Mouse (Mus musculus) neutrophil, adult 5-6 weeks (primary cell): ENCODE results near the gene Optc. TPM values are rescaled to one million over a fixed set of nuclear protein-coding genes. Genes with fewer than 3 reads are reported as not detected.

Experiments
- ATAC-seq: fragments of 151-379, 151-347 bp; 2 replicates; pipeline ENCODE4 v1.8.0; 2017; ENCODE audit warnings: mild to moderate bottlenecking, moderate TSS enrichment; ENCODE audit not compliant: insufficient number of reproducible peaks, poor library complexity, low FRiP score, severe bottlenecking; ENCODE audit errors: extremely low read depth
- total RNA-seq: library from RNA; stranded (forward); fragments of 200-1000 nt; gene quantifications from 2 replicates; pipeline ENCODE4 v1.2.3, GENCODE M21; 2017

Gene Optc
- total RNA-seq, 1 experiment from 2014 or later: not detected

GRCm38 (mm10) chr1:133887538-133888250 lies 20.1 kb downstream of the Optc start:
- no peak for ATAC-seq

GRCm38 (mm10) chr1:133887044-133887443 lies 20.8 kb downstream of the Optc start:
- no peak for ATAC-seq

GRCm38 (mm10) chr1:133886431-133886830 lies 21.4 kb downstream of the Optc start:
- no peak for ATAC-seq

GRCm38 (mm10) chr1:133885811-133886210 lies 22.0 kb downstream of the Optc start:
- no peak for ATAC-seq

GRCm38 (mm10) chr1:133884746-133885145 lies 23.1 kb downstream of the Optc start:
- ATAC-seq: no peak

GRCm38 (mm10) chr1:133884090-133884489 lies 23.7 kb downstream of the Optc start:
- ATAC-seq: no peak

GRCm38 (mm10) chr1:133882283-133883217 lies 25.2 kb downstream of the Optc start:
- no peak for ATAC-seq

- ATAC-seq: no peak
Observed at GRCm38 (mm10) chr1:133881813-133882212, 26.0 kb downstream of the Optc start.

- ATAC-seq: no peak
Observed at GRCm38 (mm10) chr1:133878825-133879423, 28.9 kb downstream of the Optc start.

GRCm38 (mm10) chr1:133876936-133877335 lies 30.9 kb downstream of the Optc start:
- no peak for ATAC-seq

GRCm38 (mm10) chr1:133873086-133873813 lies 34.5 kb downstream of the Optc start:
- no peak for ATAC-seq

GRCm38 (mm10) chr1:133871241-133871640 lies 36.6 kb downstream of the Optc start:
- no peak for ATAC-seq

- no peak for ATAC-seq
Observed at GRCm38 (mm10) chr1:133869221-133869620, 38.6 kb downstream of the Optc start.

GRCm38 (mm10) chr1:133863257-133863997 lies 44.4 kb downstream of the Optc start:
- ATAC-seq: no peak

- no peak for ATAC-seq
Observed at GRCm38 (mm10) chr1:133861028-133861427, 46.8 kb downstream of the Optc start.

- ATAC-seq: no peak
Observed at GRCm38 (mm10) chr1:133859821-133860711, 47.7 kb downstream of the Optc start.

- ATAC-seq: no peak
Observed at GRCm38 (mm10) chr1:133859257-133859656, 48.5 kb downstream of the Optc start.
